Mouse (Mus musculus): ENCODE measurements at regions not wholly inside any gene's neighbourhood (a gene's known extent, or its start where the extent isn't known, plus 50 kb on each side); places are given as distances from the start of the nearest gene placed in this dataset.

- DNase-seq (ENCODE audit: low spot score): no peak
Observed at GRCm38 (mm10) chr19:32881443-32881842, 124.1 kb downstream of the Pten start.

GRCm38 (mm10) chr19:32884279-32884678, 127.0 kb downstream of the Pten start:
- no peak for DNase-seq (ENCODE audit: low spot score)

GRCm38 (mm10) chr19:32885481-32886131, 128.3 kb downstream of the Pten start:
- DNase-seq (ENCODE audit: low spot score): no peak

- no peak for DNase-seq (ENCODE audit: low spot score)
Observed at GRCm38 (mm10) chr19:32887190-32887589, 129.9 kb downstream of the Pten start.

GRCm38 (mm10) chr19:32888616-32889305, 131.5 kb downstream of the Pten start:
- no peak for DNase-seq (ENCODE audit: low spot score)

- no peak for DNase-seq (ENCODE audit: low spot score)
Observed at GRCm38 (mm10) chr19:32890801-32891200, 133.5 kb downstream of the Pten start.

GRCm38 (mm10) chr19:32892469-32892868, 135.2 kb downstream of the Pten start:
- DNase-seq (ENCODE audit: low spot score): no peak

GRCm38 (mm10) chr19:32903454-32904108, 146.3 kb downstream of the Pten start:
- DNase-seq (ENCODE audit: low spot score): peak; percentile 71

GRCm38 (mm10) chr19:32904517-32904916, 147.2 kb downstream of the Pten start:
- DNase-seq (ENCODE audit: low spot score): no peak

- no peak for DNase-seq (ENCODE audit: low spot score)
Observed at GRCm38 (mm10) chr19:32905901-32906431, 148.7 kb downstream of the Pten start.

- no peak for DNase-seq (ENCODE audit: low spot score)
Observed at GRCm38 (mm10) chr19:32906820-32907219, 149.5 kb downstream of the Pten start.

- no peak for DNase-seq (ENCODE audit: low spot score)
Observed at GRCm38 (mm10) chr19:32910050-32910462, 152.8 kb downstream of the Pten start.

GRCm38 (mm10) chr19:32912323-32912722, 155.0 kb downstream of the Pten start:
- DNase-seq (ENCODE audit: low spot score): no peak

- no peak for DNase-seq (ENCODE audit: low spot score)
Observed at GRCm38 (mm10) chr19:32916507-32917280, 159.4 kb downstream of the Pten start.

- DNase-seq (ENCODE audit: low spot score): no peak
Observed at GRCm38 (mm10) chr19:32921021-32921420, 163.7 kb downstream of the Pten start.

- no peak for DNase-seq (ENCODE audit: low spot score)
Observed at GRCm38 (mm10) chr19:32923911-32924310, 166.6 kb downstream of the Pten start.

- no peak for DNase-seq (ENCODE audit: low spot score)
Observed at GRCm38 (mm10) chr19:32925628-32926505, 168.6 kb downstream of the Pten start.

- no peak for DNase-seq (ENCODE audit: low spot score)
Observed at GRCm38 (mm10) chr19:32926571-32926970, 169.3 kb downstream of the Pten start.

- no peak for DNase-seq (ENCODE audit: low spot score)
Observed at GRCm38 (mm10) chr19:32933676-32934075, 176.4 kb downstream of the Pten start.

GRCm38 (mm10) chr19:32935638-32936037, 178.3 kb downstream of the Pten start:
- no peak for DNase-seq (ENCODE audit: low spot score)

- no peak for DNase-seq (ENCODE audit: low spot score)
Observed at GRCm38 (mm10) chr19:32937591-32937990, 180.3 kb downstream of the Pten start.
